Mouse (Mus musculus): ENCODE data around the gene Lyl1. TPM values are rescaled to one million over a fixed set of nuclear protein-coding genes. Genes with fewer than 3 reads are reported as not detected.

Lyl1 gene
- polyA plus RNA-seq, 1 experiment from 2014 or later, result 3.6 TPM

- H3K4me2 ChIP-seq, result no peak overlapping the region
- H3K4me3 ChIP-seq, result no peak overlapping the region
These were observed 17.2 kb downstream of the Lyl1 start for GRCm38 (mm10) chr8:84718476-84718875.

GRCm38 (mm10) chr8:84718959-84719690, 17.9 kb downstream of the Lyl1 start:
- Histone ChIP-seq H3K4me3 (no peak overlapping the region), H3K4me1 (replicated peaks) (peaks cover 59% of the 10 kb centered on the region), H3K27me3 (peaks cover 72% of the 10 kb centered on the region), H3K27ac (replicated peaks) (no peak overlapping the region), H3K4me2 (no peak overlapping the region), H3K9ac (no peak overlapping the region), H3K9me3 (no peaks in the 10 kb centered on the region), H3K36me3 (0 out of 2 replicates have a peak, but pooled peaks cover 22% of the 10 kb centered on the region)
- ATAC-seq (ENCODE audit: low read depth), result no peak
- 81% methylated on average over 5 of the region's 5 CpGs for WGBS

More at GRCm38 (mm10) chr8:84718476-84718875, 17.2 kb downstream of the Lyl1 start:
- Histone ChIP-seq H3K27ac (replicated peaks) (no peak overlapping the region), H3K4me1 (replicated peaks) (peaks cover 59% of the 10 kb centered on the region), H3K36me3 (0 out of 2 replicates have a peak, but pooled peaks cover 22% of the 10 kb centered on the region), H3K9me3 (no peaks in the 10 kb centered on the region), H3K27me3 (peaks cover 75% of the 10 kb centered on the region), H3K9ac (no peak overlapping the region)
- 87% methylated on average over 5 of the region's 5 CpGs for WGBS
- ATAC-seq (ENCODE audit: low read depth), result no peak

GRCm38 (mm10) chr8:84722530-84722849, 21.2 kb downstream of the Lyl1 start:
- Histone ChIP-seq H3K27ac (replicated peaks) (peak overlapping the region; percentile 94), H3K4me2 (0 out of 2 replicates have a peak overlapping the region, but pooled peaks have one; percentile 33), H3K4me3 (no peak overlapping the region), H3K9me3 (no peaks in the 10 kb centered on the region), H3K27me3 (peaks cover 48% of the 10 kb centered on the region), H3K36me3 (peaks cover 44% of the 10 kb centered on the region; the same call in 1 of the 2 replicates), H3K4me1 (replicated peaks) (peaks cover 67% of the 10 kb centered on the region), H3K9ac (0 out of 2 replicates have a peak overlapping the region, but pooled peaks have one; percentile 52)
- peak; percentile 12 for ATAC-seq (ENCODE audit: low read depth)
- 75% methylated on average over 6 of the region's 6 CpGs for WGBS

DNA sequence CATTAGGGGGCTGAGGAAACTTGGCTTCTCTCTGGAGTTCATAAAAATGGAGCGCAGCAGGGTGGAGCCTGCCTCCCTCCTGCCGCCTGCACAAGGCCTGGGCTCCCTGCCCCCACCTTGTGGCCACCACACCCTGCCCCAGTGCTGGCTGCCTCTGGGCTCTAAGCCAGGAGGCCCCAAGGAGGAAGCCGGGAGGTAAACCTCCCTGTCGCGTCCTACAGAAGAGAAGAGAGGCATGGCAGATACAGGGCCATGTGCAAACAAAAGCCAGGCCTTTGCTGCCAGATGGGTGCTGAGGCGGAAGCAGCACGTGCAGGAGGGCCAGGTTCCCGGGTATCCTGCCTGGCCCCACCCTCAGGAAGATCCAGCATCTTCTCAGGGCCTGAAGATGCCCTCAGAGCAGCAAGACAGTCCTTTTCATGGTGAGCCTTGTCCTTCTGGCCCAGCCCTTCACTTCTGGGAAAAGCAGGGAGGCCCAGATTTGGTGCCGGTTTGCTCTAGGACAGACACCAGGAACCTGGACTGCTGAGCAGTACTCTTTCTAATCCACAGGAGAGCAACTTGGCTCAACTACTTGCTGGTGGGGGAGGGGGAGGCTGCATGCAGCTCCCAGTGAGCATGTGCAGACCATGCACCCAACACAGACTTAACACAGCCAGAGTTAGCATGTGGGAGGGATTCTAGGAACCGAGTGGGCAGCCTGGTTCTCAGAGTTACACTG, 21.8 kb downstream of the Lyl1 start, which contains the start of gene G430095P16Rik:
Gene G430095P16Rik (plus strand): TSS at position 158 of the 721 bp plus-strand sequence.
- 13% methylated on average over 10 of the region's 10 CpGs for WGBS
- Histone ChIP-seq H3K36me3 (peaks cover 46% of the 10 kb centered on the region; the same call in 1 of the 2 replicates), H3K27me3 (peaks cover 43% of the 10 kb centered on the region), H3K27ac (replicated peaks) (peak within 1 kb of the TSS; percentile 94), H3K9me3 (no peaks in the 10 kb centered on the region), H3K4me3 (no peak within 1 kb of the TSS), H3K9ac (peak within 1 kb of the TSS; percentile 52), H3K4me2 (peak within 1 kb of the TSS; percentile 33), H3K4me1 (replicated peaks) (peaks cover 72% of the 10 kb centered on the region)
- ATAC-seq (ENCODE audit: low read depth), result peak; percentile 68

- no peak for ATAC-seq (ENCODE audit: low read depth)
- Histone ChIP-seq H3K4me3 (no peak overlapping the region), H3K4me1 (replicated peaks) (peaks cover 77% of the 10 kb centered on the region), H3K36me3 (peaks cover 46% of the 10 kb centered on the region; the same call in 1 of the 2 replicates), H3K4me2 (peak overlapping the region; percentile 33), H3K9me3 (no peaks in the 10 kb centered on the region), H3K27ac (replicated peaks) (peak overlapping the region; percentile 94), H3K27me3 (peaks cover 39% of the 10 kb centered on the region), H3K9ac (peak overlapping the region; percentile 52)
- 30% methylated on average over 7 of the region's 7 CpGs for WGBS
These were observed 22.3 kb downstream of the Lyl1 start for GRCm38 (mm10) chr8:84723571-84723900.

DNA sequence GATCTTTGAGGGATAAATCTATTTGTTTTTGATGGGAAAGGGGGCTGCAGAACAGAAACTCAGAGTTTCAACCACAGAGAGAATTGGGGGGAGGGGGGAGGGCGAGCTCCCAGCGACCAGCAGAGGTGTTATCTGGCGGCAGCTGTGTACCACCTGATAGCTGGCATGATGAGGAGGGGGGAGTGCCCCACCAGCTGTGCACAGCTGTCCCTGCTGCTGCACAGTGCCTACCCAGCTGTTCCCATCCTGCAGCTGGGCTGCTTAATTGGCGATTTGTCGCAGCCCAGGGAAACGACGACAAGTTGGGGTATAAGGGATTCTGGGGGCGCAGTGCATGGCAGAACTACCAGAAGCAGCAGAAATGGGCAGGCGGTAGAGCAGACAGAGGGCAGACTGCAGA, 23.4 kb downstream of the Lyl1 start:
- 46% methylated on average over 9 of the region's 9 CpGs for WGBS
- no peak for ATAC-seq (ENCODE audit: low read depth)
- Histone ChIP-seq H3K9ac (peak overlapping the region; percentile 38; the same call in 1 of the 2 replicates), H3K9me3 (no peaks in the 10 kb centered on the region), H3K27me3 (peaks cover 28% of the 10 kb centered on the region), H3K4me3 (no peak overlapping the region), H3K27ac (replicated peaks) (peak overlapping the region; percentile 94), H3K4me1 (replicated peaks) (peaks cover 88% of the 10 kb centered on the region), H3K36me3 (peaks cover 38% of the 10 kb centered on the region; the same call in 1 of the 2 replicates), H3K4me2 (no peak overlapping the region)

GRCm38 (mm10) chr8:84725246-84725940, 24.1 kb downstream of the Lyl1 start:
- H3K27ac ChIP-seq (replicated peaks), result peak overlapping the region; percentile 94
- 0 out of 2 replicates have a peak overlapping the region, but pooled peaks have one; percentile 1 for H3K4me2 ChIP-seq
- ATAC-seq (ENCODE audit: low read depth), result no peak
- H3K9me3 ChIP-seq, result no peaks in the 10 kb centered on the region
- H3K9ac ChIP-seq, result peak overlapping the region; percentile 38; the same call in 1 of the 2 replicates
- WGBS, result 60% methylated on average over 10 of the region's 10 CpGs
- peaks cover 22% of the 10 kb centered on the region for H3K27me3 ChIP-seq
- H3K4me3 ChIP-seq, result no peak overlapping the region
- peaks cover 31% of the 10 kb centered on the region; the same call in 1 of the 2 replicates for H3K36me3 ChIP-seq
- peaks cover 96% of the 10 kb centered on the region for H3K4me1 ChIP-seq (replicated peaks)

- no peak overlapping the region for H3K9ac ChIP-seq
- 17% methylated on average over 3 of the region's 3 CpGs for WGBS
- peak overlapping the region; percentile 94 for H3K27ac ChIP-seq (replicated peaks)
- H3K4me2 ChIP-seq, result no peak overlapping the region
- peaks cover 17% of the 10 kb centered on the region for H3K27me3 ChIP-seq
- H3K9me3 ChIP-seq, result no peaks in the 10 kb centered on the region
- peaks cover 98% of the 10 kb centered on the region for H3K4me1 ChIP-seq (replicated peaks)
- peaks cover 29% of the 10 kb centered on the region; the same call in 1 of the 2 replicates for H3K36me3 ChIP-seq
- no peak for ATAC-seq (ENCODE audit: low read depth)
- H3K4me3 ChIP-seq, result no peak overlapping the region
These were observed 24.6 kb downstream of the Lyl1 start for GRCm38 (mm10) chr8:84725941-84726259.

- ATAC-seq (ENCODE audit: low read depth), result peak; percentile 77
- peaks cover 98% of the 10 kb centered on the region for H3K4me1 ChIP-seq (replicated peaks)
- peaks cover 14% of the 10 kb centered on the region for H3K27me3 ChIP-seq
- peaks cover 25% of the 10 kb centered on the region; the same call in 1 of the 2 replicates for H3K36me3 ChIP-seq
- 0 out of 2 replicates have a peak overlapping the region, but pooled peaks have one; percentile 1 for H3K4me2 ChIP-seq
- H3K9me3 ChIP-seq, result no peaks in the 10 kb centered on the region
- no peak overlapping the region for H3K4me3 ChIP-seq
- H3K27ac ChIP-seq (replicated peaks), result peak overlapping the region; percentile 90
- 48% methylated on average over 3 of the region's 3 CpGs for WGBS
- no peak overlapping the region for H3K9ac ChIP-seq
These were observed 27.2 kb downstream of the Lyl1 start for GRCm38 (mm10) chr8:84728474-84728873.

DNA sequence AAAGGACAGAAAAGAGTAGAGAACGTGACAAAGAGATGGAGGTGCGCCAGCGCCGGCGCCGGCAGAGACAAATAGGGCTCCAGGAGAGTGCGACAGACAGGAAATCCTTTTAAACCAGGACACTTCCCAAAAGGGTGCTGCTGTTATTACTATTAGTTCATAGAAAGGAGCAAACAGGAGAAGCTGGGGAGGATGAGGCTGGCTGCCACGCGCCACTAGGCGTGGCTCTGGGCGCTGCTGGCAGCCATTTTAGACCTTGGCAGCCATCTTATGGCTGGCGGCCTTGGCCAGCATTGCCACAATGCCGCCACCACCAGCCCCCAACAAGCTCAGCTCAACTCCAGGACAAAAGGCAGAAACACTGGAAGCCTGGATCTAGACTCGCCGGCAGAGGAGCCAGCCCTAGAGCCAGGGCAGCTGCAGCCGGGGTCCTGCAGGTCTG, 28.7 kb downstream of the Lyl1 start:
- peak overlapping the region; percentile 90 for H3K27ac ChIP-seq (replicated peaks)
- H3K4me2 ChIP-seq, result no peak overlapping the region
- no peaks in the 10 kb centered on the region for H3K9me3 ChIP-seq
- no peak overlapping the region for H3K4me3 ChIP-seq
- peak overlapping the region; percentile 47; the same call in 1 of the 2 replicates for H3K9ac ChIP-seq
- ATAC-seq (ENCODE audit: low read depth), result no peak
- WGBS, result 91% methylated on average over 16 of the region's 16 CpGs
- H3K36me3 ChIP-seq, result peaks cover 25% of the 10 kb centered on the region; the same call in 1 of the 2 replicates
- peaks cover 25% of the 10 kb centered on the region for H3K27me3 ChIP-seq
- H3K4me1 ChIP-seq (replicated peaks), result peaks cover 97% of the 10 kb centered on the region

DNA sequence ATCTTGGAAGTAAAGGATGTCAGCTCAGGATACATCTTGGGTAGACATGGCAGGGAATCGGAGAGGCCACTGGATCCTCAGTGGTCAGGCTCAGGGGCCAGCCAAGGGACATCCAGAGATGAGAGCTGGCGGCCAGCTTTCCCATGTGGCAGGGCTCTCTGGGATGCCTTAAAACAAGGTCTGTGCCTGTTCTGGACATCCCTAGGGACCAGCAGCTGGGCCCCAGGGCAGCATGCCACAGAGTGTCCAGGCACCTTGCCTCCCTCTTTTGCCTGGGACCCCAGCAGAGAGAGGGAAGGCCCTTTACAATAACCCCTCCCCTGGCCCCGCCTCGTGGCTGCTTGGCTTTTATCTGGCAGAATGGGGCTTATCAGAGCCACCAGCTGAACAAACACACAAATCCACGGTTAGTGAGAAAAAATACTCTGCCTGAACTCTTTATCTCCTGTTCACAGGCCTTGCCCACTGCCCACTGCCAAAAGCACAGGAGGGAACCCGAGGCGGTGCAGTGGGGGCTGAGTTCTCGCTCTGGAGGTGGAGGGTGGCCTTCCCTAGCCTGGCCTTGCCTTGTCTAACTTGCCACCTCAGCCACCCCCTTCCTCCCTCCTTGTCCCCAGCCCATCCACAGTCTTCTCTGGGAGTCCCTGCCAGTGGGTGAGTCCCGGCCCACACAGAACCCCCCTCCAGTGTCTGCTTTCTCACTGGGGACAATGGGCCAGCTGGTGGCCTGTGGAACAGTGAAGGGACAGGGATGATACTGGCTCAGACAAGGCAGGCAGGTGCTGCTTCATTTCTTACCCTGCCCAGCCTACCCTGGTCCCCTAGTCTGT, 29.5 kb downstream of the Lyl1 start:
- Histone ChIP-seq H3K27me3 (peaks cover 27% of the 10 kb centered on the region), H3K9ac (peak overlapping the region; percentile 47; the same call in 1 of the 2 replicates), H3K9me3 (no peaks in the 10 kb centered on the region), H3K27ac (replicated peaks) (peak overlapping the region; percentile 90), H3K36me3 (peaks cover 20% of the 10 kb centered on the region; the same call in 1 of the 2 replicates), H3K4me3 (no peak overlapping the region), H3K4me2 (no peak overlapping the region), H3K4me1 (replicated peaks) (peaks cover 95% of the 10 kb centered on the region)
- peak; percentile 30; the same call in 1 of the 2 replicates for ATAC-seq (ENCODE audit: low read depth)
- WGBS, result 34% methylated on average over 9 of the region's 9 CpGs
